Mouse (Mus musculus): Measurements from ENCODE around the gene Paqr5. TPM values are rescaled to one million over a fixed set of nuclear protein-coding genes. Genes with fewer than 3 reads are reported as not detected.

Gene Paqr5
- polyA plus RNA-seq, 2 experiments: 0.08 to 0.11 TPM

GRCm38 (mm10) chr9:62022961-62023680, 3.5 kb downstream of the Paqr5 start:
- H3K27me3 ChIP-seq (ENCODE audit: control insufficient read depth, insufficient read depth, low read length): peaks cover 16% of the 10 kb centered on the region
- no peak overlapping the region for H3K9ac ChIP-seq (replicated peaks)
- ATAC-seq (ENCODE audit: insufficient read depth) (no peak), DNase-seq (ENCODE audit: low read depth in 3 of 3, low spot score in 3 of 3) (no peak)
- H3K4me2 ChIP-seq (ENCODE audit: low read depth): no peak overlapping the region
- WGBS (ENCODE audit: insufficient replicate concordance): 65% methylated on average over 6 of the region's 6 CpGs
- TF ChIP-seq CTCF (IDR thresholded peaks at IDR 0.05; ENCODE audit: low read depth) (no peak), EP300 (IDR thresholded peaks at IDR 0.05; ENCODE audit: low read depth) (no peak)
- no peaks in the 10 kb centered on the region for H3K36me3 ChIP-seq (replicated peaks; ENCODE audit: control insufficient read depth, insufficient read depth, low read depth)
- H3K4me3 ChIP-seq (ENCODE audit: insufficient read depth in 1 of 2, low read depth in 2 of 2, low read length in 2 of 2): no peak overlapping the region
- H3K9me3 ChIP-seq (ENCODE audit: control insufficient read depth, low read length): no peaks in the 10 kb centered on the region
- no peak overlapping the region for H3K27ac ChIP-seq
- H3K4me1 ChIP-seq (replicated peaks; ENCODE audit: control insufficient read depth in 2 of 2, insufficient read depth in 2 of 2, low read length in 1 of 2): peaks cover 0 to 6% of the 10 kb centered on the region in 2 experiments; a peak in 1 of 4 replicates

GRCm38 (mm10) chr9:62021583-62022120, 5.0 kb downstream of the Paqr5 start:
- no peak for ATAC-seq (ENCODE audit: insufficient read depth)
- Histone ChIP-seq H3K27ac (no peak overlapping the region), H3K4me3 (ENCODE audit: insufficient read depth in 1 of 2, low read depth in 2 of 2, low read length in 2 of 2) (no peak overlapping the region), H3K36me3 (replicated peaks; ENCODE audit: control insufficient read depth, insufficient read depth, low read depth) (no peaks in the 10 kb centered on the region), H3K27me3 (ENCODE audit: control insufficient read depth, insufficient read depth, low read length) (peaks cover 10% of the 10 kb centered on the region), H3K9ac (replicated peaks) (no peak overlapping the region), H3K9me3 (ENCODE audit: control insufficient read depth, low read length) (no peaks in the 10 kb centered on the region), H3K4me2 (ENCODE audit: low read depth) (no peak overlapping the region), H3K4me1 (replicated peaks; ENCODE audit: control insufficient read depth in 2 of 2, insufficient read depth in 2 of 2, low read length in 1 of 2) (peaks cover 0 to 3% of the 10 kb centered on the region in 2 experiments; a peak in 1 of 4 replicates)
- TF ChIP-seq EP300 (IDR thresholded peaks at IDR 0.05; ENCODE audit: low read depth) (no peak), CTCF (IDR thresholded peaks at IDR 0.05; ENCODE audit: low read depth) (no peak)
- DNase-seq (ENCODE audit: low read depth in 3 of 3, low spot score in 3 of 3): no peak
- WGBS (ENCODE audit: insufficient replicate concordance): 29% methylated on average over 7 of the region's 7 CpGs

- Histone ChIP-seq H3K36me3 (replicated peaks; ENCODE audit: control insufficient read depth, insufficient read depth, low read depth) (no peaks in the 10 kb centered on the region), H3K9me3 (ENCODE audit: control insufficient read depth, low read length) (no peaks in the 10 kb centered on the region), H3K4me1 (replicated peaks; ENCODE audit: control insufficient read depth in 2 of 2, insufficient read depth in 2 of 2, low read length in 1 of 2) (peaks cover 0 to 2% of the 10 kb centered on the region in 2 experiments; a peak in 1 of 4 replicates), H3K27me3 (ENCODE audit: control insufficient read depth, insufficient read depth, low read length) (no peaks in the 10 kb centered on the region), H3K9ac (replicated peaks) (no peak overlapping the region), H3K27ac (no peak overlapping the region), H3K4me3 (ENCODE audit: insufficient read depth in 1 of 2, low read depth in 2 of 2, low read length in 2 of 2) (no peak overlapping the region), H3K4me2 (ENCODE audit: low read depth) (no peak overlapping the region)
- ATAC-seq (ENCODE audit: insufficient read depth): no peak
- DNase-seq (ENCODE audit: low read depth in 3 of 3, low spot score in 3 of 3): no peak
- TF ChIP-seq EP300 (IDR thresholded peaks at IDR 0.05; ENCODE audit: low read depth): no peak
- TF ChIP-seq CTCF (IDR thresholded peaks at IDR 0.05; ENCODE audit: low read depth): no peak
- WGBS (ENCODE audit: insufficient replicate concordance): 14% methylated on average over 7 of the region's 7 CpGs
Measured at GRCm38 (mm10) chr9:62020259-62020658, 6.4 kb downstream of the Paqr5 start.

- no peak overlapping the region for H3K4me2 ChIP-seq (ENCODE audit: low read depth)
- WGBS (ENCODE audit: insufficient replicate concordance): 42% methylated on average over 14 of the region's 14 CpGs
- ATAC-seq (ENCODE audit: insufficient read depth) (no peak), DNase-seq (ENCODE audit: low read depth in 3 of 3, low spot score in 3 of 3) (no peak)
- no peak overlapping the region for H3K4me3 ChIP-seq (ENCODE audit: insufficient read depth in 1 of 2, low read depth in 2 of 2, low read length in 2 of 2)
- no peak overlapping the region for H3K9ac ChIP-seq (replicated peaks)
- H3K4me1 ChIP-seq (replicated peaks; ENCODE audit: control insufficient read depth in 2 of 2, insufficient read depth in 2 of 2, low read length in 1 of 2): peaks cover 0 to 2% of the 10 kb centered on the region in 2 experiments; a peak in 1 of 4 replicates
- H3K9me3 ChIP-seq (ENCODE audit: control insufficient read depth, low read length): no peaks in the 10 kb centered on the region
- H3K27me3 ChIP-seq (ENCODE audit: control insufficient read depth, insufficient read depth, low read length): no peaks in the 10 kb centered on the region
- no peak overlapping the region for H3K27ac ChIP-seq
- no peak for TF ChIP-seq CTCF (IDR thresholded peaks at IDR 0.05; ENCODE audit: low read depth)
- TF ChIP-seq EP300 (IDR thresholded peaks at IDR 0.05; ENCODE audit: low read depth): no peak
- H3K36me3 ChIP-seq (replicated peaks; ENCODE audit: control insufficient read depth, insufficient read depth, low read depth): no peaks in the 10 kb centered on the region
Measured at GRCm38 (mm10) chr9:62018229-62019093, 8.2 kb downstream of the Paqr5 start.

GRCm38 (mm10) chr9:62017329-62017728, 9.3 kb downstream of the Paqr5 start:
- H3K27me3 ChIP-seq (ENCODE audit: control insufficient read depth, insufficient read depth, low read length): no peaks in the 10 kb centered on the region
- ATAC-seq (ENCODE audit: insufficient read depth): no peak
- no peaks in the 10 kb centered on the region for H3K36me3 ChIP-seq (replicated peaks; ENCODE audit: control insufficient read depth, insufficient read depth, low read depth)
- no peak for TF ChIP-seq EP300 (IDR thresholded peaks at IDR 0.05; ENCODE audit: low read depth)
- TF ChIP-seq CTCF (IDR thresholded peaks at IDR 0.05; ENCODE audit: low read depth): no peak
- DNase-seq (ENCODE audit: low read depth in 3 of 3, low spot score in 3 of 3): no peak
- H3K27ac ChIP-seq: no peak overlapping the region
- no peaks in the 10 kb centered on the region for H3K9me3 ChIP-seq (ENCODE audit: control insufficient read depth, low read length)
- WGBS (ENCODE audit: insufficient replicate concordance): 49% methylated on average over 6 of the region's 6 CpGs
- no peak overlapping the region for H3K9ac ChIP-seq (replicated peaks)
- H3K4me1 ChIP-seq (replicated peaks; ENCODE audit: control insufficient read depth in 2 of 2, insufficient read depth in 2 of 2, low read length in 1 of 2): peaks cover 0 to 2% of the 10 kb centered on the region in 2 experiments; a peak in 1 of 4 replicates
- no peak overlapping the region for H3K4me2 ChIP-seq (ENCODE audit: low read depth)
- H3K4me3 ChIP-seq (ENCODE audit: insufficient read depth in 1 of 2, low read depth in 2 of 2, low read length in 2 of 2): no peak overlapping the region

All from liver, embryonic 14.5 days (tissue).